Mouse (Mus musculus): ENCODE measurements at regions not wholly inside any gene's neighbourhood (a gene's known extent, or its start where the extent isn't known, plus 50 kb on each side); places are given as distances from the start of the nearest gene placed in this dataset.

DNA sequence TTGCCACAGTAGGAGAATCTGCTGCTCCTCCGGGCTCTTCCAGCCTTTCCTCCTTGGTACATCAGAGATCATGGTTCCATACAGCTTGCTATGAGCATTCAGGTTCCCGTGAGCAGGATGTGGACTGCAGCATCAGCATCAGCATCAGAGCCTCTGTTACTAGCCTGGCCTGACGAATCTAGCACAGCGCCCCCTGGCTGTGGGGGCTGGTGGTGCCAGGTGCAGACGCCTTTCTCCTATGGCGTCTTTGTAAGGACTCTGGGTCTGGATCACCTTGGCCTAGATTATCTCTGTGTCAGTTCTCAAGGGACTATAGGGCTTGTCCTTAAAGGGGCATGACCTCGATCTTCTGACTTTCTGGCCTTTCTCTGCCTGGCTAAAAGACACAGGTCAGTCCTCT is 86.0 kb upstream of the Runx3 start:
- DNase-seq (ENCODE audit: low spot score in 2 of 2) = peak; percentile 23 to 34

DNA sequence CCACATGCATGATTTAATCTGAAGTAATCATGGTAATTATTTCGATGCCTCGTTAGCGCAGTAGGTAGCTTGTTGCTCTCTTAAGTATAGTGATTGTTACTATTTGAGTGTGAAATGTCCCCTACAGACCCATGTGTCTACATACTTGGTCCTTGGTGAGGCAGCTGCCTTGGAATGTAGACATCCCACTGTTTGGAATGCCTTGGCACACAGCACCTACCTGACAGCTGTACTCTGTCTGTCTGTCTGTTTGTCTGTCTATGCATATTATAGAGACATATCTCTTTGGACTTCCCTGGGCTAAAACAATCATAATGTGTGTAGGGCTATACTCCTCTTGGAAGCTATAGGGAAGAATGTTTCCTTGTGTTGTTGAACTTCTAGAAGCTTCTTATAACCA is 83.7 kb upstream of the Runx3 start:
- DNase-seq (ENCODE audit: low spot score in 2 of 2) = no peak

DNA sequence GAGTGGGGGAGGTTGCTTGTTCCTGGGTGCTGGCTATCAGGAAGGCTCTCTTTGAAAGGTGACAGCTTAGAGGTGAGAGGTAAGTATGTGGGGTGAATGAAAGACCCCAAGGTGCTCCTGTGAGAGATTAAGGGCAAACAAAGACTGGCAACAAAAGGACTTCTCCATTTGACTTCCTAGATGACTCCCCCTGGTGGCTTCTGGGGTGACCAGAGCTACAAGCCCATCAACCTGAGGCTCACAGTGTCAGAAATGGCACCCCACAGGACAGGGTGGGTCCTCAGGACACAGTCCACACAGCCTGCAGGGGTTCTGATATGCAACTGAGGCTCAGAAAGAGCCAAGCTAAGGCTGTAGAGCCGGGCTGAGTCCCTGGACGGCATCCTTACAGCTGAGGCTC is 81.2 kb upstream of the Runx3 start:
- DNase-seq (ENCODE audit: low spot score in 2 of 2) = no peak

DNA sequence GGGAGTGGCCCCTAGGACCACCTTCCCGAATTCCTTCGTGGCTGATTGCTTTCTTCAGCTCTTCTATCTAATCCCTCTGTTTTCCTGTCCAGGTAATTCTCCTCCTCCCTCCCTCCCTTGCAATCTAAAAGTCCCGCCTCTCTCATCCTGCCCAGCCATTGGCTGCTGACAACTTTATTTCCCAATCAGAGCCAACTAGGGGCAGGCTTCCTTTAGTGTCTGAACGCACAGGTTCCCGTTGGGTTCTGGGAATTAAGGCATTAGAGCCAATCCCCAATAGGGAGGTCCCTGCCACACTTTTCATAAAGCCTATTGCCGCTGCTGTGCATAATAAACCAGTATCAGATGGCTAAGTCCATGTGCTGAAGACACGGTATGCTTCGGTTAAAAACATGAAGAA is 78.5 kb upstream of the Runx3 start:
- DNase-seq (ENCODE audit: low spot score in 2 of 2) = no peak

DNA sequence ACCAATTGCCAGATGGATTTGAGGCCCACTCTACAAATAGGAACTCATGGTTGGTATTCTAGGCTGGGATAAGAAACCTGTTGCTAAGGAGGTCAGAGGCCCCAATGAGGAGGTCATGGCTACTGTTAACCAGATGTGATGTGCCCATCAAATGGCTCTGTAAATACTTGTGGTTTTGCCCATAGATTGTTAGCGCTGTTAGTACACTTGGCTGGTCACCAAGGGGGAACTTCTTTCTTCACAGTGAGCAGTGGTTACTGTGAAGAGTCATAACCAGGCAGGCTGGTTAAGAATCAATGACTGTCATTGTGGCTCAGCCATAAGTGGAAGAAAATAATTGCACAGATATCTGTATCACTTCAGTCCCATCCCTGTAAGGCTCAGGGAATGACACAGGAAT is 78.0 kb upstream of the Runx3 start:
- no peak for DNase-seq (ENCODE audit: low spot score in 2 of 2)

DNA sequence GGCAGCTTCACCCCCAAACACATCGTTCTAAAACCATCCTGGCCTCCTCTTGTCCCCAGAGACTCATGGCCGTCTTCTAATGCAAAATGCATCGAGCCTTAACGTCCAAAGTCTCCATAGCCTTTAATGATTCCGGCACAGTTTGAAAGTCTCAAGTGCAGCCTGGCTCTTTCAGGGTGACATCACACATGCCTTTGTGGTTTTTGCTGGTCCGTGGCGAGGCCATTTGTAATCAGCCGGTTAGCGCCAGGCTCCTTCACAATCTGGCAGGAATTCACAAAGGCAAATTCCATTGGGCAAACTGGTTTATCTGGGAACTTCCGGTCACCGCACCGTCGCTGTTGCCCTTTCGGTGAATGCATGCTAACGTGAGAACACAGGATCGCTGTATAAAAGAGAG is 75.4 kb upstream of the Runx3 start:
- DNase-seq (ENCODE audit: low spot score in 2 of 2) = no peak

DNA sequence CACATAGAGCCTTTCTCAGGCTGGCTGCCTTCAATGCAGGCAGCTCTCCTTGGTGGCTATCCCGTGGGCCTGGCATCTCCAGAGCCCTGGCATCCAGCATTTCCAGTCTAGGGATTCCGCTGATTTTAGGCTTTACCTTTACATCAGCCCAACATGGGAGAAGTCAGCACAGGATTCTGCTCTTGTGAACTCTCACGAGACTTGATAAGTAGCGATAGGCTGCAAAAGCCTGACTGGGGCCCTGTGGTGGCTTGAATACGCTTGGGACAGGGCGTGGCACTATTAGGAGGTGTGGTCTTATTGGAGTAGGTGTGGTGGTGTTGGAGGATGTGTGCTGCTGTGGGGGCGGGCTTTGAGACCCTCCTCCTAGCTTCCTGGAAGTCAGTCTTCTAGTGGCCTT is 73.8 kb upstream of the Runx3 start:
- no peak for DNase-seq (ENCODE audit: low spot score in 2 of 2)

DNA sequence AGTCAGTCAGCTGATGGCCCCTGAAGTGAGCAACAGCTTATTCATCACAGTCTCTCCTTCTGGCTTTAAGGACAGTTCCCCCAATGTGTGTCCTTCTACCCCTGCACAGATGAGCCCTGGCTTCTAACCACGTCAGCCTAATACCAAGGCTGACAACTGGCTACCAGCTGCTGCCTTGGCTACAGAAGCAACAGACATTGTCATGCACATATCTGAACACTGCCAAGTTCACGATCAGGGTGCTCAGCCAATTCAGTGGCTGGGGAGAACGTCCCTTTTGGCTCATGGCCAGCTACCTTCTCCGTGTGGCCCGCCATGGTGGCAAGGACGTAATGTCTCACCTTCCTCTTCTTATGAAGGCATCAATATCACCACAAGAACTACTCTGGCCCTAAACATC is 73.2 kb upstream of the Runx3 start:
- DNase-seq (ENCODE audit: low spot score in 2 of 2) = no peak

DNA sequence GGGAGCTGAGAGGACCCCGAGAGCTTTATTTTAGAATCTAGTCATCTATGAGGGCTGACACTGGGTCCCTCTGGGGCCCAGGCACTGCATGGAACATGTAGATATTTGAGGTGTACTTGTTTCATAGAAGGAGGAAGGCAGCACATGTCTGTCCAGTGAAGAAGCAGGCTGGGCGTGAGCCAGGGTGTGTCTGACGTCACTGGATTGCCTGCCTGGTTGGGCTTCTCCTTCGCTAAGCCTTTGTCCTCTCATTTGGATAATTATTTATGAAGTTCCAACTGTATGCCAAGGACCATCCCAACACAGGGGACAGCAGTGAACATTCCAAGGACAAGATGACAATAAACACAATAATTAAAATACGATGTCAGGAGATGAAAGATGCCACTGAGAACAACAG is 72.7 kb upstream of the Runx3 start:
- no peak for DNase-seq (ENCODE audit: low spot score in 2 of 2)

DNA sequence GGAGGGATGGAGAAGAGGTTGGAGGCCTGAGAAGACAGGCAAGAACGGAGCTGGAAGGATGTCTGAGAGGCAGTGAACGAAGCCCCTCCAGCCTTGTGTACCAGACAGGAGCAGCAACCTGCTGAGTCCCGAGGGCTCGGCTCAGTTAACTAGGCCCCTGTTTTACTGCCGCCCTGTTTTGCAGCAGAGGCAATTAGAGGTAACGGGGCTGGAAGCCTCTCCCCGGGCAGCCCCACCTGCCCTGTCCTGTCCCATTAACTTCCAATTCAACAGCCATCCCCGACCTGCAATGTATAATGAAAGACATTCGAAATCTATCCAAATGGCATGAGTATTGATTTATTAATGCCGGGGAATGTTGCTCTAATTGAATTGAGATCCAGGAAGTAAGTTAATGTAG is 70.5 kb upstream of the Runx3 start:
- no peak for DNase-seq (ENCODE audit: low spot score in 2 of 2)

DNA sequence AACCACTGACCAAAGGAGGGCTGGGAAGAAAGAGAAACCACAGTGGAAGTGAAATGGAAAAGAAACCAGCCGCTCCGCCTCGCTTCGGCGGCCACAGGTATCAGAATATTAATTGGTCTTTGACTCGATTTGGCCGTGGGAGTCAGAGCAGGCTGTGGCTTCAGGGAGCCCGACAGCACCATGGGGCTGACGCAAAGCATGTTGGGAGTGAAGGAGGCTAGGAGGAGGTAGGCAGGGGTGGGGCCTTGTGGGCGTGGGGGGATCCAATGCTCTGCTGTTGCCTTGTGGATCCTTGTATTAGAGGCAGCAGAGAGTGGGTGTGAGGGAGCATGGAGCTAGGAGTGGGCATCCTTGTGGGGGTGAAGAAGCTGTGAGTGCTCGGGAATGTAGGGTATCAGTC is 69.0 kb upstream of the Runx3 start:
- no peak for DNase-seq (ENCODE audit: low spot score in 2 of 2)

DNA sequence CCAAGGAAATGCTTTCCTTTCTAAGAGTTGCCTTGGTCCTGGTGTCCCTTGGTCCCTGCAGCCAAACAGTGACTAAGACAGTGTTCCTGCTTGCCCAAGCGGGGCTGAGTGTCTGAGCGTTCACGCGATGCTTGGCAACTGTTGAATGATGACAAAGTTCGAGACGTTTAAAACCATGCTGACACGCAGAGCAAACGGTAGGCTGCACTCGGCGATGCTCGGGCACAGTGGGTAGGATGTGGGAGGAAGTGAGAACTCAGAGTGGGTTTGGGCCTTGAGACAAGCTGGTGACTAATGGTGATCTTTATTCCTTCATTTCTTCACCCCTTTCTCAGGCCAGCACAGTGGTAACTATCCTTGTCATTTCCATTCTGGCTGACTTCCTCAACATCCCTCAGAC is 66.9 kb upstream of the Runx3 start:
- no peak for DNase-seq (ENCODE audit: low spot score in 2 of 2)

DNA sequence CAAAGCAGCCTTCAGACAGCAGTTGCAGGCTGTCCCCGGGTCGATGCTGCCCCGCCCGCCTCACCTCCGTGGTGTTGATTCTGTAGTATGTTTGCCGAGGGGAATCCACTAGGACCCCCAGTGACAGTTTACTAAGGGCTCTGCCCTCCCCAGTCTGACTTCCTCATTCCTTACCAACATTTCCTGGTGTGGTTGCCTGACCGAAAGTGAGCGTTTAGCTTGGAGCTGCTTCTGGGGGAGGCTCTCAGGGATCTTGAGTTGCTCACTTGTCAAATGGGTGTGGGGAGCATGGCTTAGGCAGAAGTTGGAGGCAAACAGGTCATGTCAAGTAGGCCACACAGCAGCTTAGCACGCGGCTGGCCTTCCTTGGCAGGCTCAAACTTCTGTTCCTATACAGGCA is 66.1 kb upstream of the Runx3 start:
- DNase-seq (ENCODE audit: low spot score in 2 of 2) = no peak

DNA sequence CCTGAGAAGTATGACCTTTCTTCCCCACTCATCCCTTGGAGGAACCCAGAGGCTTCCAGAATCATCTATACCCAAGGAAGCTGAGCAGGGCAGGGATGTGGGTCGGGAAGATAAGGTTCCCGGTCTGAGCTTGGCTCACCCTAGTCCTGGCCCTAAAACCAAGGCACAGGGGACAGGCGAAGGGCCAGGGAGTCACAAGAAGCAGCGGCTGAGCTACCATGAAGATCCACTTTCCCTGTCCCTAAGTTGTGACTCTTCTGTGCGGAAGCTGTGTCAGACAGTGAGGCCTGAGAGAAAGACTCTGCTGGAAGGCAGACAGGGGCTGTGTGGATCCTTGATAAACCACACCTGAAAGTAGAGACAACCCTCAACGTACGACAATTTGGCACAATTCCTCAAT is 64.1 kb upstream of the Runx3 start:
- no peak for DNase-seq (ENCODE audit: low spot score in 2 of 2)

DNA sequence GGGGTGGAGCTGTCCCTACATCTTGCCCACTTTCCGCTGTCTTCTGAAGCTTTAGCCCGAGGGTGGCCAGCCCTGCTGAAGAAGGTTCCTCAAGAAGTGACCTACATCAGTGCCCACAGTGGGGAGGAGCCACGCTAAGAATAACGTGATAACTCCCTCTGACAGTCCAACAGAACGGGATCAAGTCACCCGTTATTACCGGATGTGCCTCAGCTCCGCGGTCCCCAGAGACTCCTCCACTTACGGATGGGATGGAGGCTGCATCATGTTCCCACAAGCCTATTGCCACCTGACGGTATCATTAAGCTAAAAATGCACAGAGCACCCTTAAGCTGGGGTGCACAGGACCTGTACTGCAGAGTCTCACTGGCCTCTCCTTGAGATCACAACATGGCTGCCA is 63.2 kb upstream of the Runx3 start:
- DNase-seq (ENCODE audit: low spot score in 2 of 2) = no peak

DNA sequence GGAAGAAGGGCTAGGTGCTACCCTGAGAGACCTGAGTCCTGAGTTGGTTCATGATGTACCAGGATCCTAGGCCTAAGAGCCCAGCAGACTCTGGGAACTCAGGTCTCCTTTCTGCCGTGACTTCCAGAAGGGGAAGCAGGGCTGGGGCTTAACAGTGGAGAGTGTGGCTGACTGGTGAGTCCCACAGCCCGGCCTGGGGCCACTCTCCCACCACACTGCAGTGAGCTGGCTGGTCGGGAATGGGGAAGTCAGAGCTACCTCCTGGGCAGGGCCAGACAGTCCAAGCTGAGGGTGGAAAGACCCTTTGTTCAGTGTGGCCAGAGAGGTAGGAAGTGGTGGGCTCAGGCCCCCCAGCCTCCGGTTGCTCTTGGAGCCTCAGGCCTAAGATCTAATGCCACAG is 61.6 kb upstream of the Runx3 start:
- no peak for DNase-seq (ENCODE audit: low spot score in 2 of 2)

DNA sequence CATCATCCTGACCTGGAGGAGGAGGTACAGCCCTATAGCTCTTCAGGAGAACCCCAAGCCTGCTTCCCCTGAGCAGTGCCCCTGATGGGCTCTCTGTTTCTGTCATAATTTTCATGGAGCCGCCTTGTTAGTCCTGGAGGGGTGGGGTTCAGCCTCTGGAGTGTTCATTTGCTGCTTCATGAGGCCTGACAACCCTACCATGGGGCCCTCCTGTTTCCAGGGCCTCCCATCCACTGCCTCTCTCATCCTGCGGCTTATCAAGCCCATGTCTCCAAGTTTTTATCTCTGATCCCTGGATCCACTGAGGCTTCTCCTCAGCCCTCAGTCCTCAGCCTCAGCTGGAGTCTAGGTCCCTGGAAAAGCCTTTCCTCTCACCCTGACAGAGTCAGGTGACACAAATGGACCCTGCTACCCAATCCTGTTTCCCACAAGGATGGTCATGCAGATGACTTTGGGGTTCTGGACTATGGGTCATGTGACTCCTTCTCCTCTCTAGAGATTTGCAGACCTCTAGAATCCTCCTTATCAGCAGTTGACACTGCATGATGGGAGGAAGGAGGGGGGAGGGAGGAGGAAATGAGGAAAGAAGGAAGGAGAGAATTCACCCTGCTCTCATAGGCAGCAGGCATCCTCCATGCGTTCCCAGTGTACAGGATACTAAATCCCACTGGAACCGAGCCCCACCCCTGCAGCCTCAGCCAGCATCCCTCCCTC is 59.3 kb upstream of the Runx3 start:
- DNase-seq (ENCODE audit: low spot score in 2 of 2) = no peak

DNA sequence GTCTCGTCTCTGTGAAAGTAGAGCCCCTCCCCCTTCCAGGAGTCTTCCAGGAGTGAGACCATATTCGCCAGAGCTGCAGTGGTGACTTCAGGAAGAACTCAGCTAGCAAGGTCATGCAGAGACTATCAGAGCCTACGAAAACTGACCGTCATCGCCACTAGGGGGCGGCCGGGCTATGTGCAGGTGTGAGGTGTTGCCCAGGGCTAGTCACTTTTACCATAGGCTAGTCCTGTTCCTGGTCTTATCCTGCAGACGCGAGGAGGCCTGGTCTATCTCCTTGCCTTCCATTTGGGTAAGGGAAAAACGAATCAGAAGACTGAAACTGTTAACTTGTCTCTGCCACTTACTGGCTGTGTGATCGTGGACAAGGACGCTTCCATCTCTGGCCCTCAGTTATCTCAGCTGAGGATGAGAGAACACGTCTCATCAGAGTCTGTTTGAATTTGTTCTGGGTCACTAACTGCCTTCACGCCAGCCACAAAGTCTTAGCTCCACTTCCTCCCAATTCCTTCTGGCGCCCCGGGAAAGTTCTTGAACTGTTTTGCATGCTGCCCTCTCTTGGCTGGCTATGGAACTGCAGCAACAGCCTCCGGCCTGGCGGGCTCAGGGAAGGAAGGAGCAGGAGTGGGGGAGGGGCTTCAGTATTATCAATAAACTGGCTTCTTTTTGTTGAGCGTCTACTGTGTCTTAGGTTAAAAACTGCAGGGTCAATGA is 53.5 kb upstream of the Runx3 start:
- DNase-seq (ENCODE audit: low spot score in 2 of 2) = peak; percentile 74 to 78

DNA sequence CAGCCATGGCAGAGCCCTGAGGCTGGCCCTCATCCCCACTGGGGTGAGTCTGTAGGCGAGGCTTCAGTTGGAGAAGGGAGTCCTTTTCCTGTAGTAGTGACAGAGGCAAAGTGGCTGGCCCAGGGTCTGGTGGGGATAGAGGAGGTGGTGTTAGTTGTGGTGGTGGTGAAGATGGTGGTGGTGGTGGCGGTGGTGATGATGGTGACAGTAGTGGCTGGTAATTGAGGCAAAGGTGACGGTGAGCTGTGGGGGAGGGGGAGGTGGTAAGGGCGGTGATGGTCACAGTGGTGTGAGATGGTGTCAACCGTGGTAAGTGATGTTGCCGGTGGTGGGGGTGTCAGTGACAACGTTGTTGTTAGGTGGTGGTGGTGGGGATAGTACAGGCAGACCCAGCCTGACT is 52.6 kb upstream of the Runx3 start:
- DNase-seq (ENCODE audit: low spot score in 2 of 2) = no peak

DNA sequence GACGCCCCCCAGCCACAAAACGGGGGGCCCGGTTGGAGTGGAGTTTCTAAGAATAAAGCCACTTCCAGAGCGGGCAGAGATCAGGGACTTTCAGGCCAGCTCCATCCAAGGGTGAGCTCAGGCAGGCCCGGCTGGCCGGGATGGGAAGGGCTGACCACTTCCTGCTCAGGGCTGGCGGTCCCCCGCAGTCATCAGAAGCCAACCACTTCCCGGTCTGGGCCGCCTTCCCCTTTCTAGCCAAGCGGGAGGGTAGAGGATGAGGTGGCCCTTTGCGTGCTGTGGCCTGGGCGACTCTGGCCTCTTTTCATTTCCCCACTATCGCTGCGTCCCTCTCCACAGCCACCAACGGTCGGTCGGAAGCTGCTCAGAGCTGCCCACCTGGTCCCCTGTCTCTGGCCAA is 50.6 kb upstream of the Runx3 start:
- no peak for DNase-seq (ENCODE audit: low spot score in 2 of 2)
